Mouse (Mus musculus): Measurements from ENCODE around the gene Fzr1. TPM values are rescaled to one million over a fixed set of nuclear protein-coding genes. Genes with fewer than 3 reads are reported as not detected.

Fzr1 gene
- total RNA-seq, 2 experiments from 2014 or later = 11.9 to 15.4 TPM

DNA sequence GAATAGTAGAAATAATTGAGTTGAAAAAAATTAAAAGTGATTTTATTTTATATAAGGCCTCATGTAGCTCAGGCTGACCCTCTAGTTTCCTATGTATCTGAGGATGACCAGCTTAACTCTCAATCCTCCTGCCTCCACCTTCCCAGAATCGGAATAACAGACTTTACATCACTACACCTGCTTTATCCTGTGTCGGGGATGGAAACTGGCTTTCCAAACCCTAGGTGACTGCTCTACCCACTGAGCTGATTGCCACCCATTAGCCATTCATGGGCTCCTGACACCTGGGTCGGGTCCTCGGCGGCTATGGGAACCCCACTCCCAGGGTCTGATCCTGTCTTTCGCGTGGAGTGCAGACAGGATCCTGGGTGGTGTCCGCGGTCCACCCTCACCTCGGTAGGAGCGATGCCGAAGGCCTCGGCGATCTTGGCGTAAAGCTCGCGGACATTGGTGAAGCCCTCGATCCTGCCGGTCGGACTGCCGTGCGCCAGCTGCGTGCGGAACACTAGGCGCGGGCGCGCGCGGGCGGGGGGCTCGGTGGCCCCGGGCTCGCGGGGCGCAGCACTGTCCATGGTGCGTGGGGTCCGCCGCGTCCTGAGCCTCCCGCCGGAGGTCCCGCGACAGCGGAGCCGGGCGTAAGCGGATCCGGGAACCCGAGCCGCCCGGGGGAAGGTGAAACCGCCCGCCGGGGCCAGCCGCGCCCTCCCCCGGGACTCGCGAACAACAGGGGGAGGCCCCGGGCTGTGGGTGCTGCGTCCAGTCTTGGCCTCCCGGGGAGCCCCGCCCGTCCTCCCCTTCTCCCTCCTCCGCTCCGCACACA is 35.4 kb downstream of the Fzr1 start, which contains the start of gene Gipc3:
TSS of gene Gipc3 (minus strand) at position 581 of the 820 bp plus-strand sequence.
- DNase-seq = no peak
- intact Hi-C loops (cut with DNase I; ENCODE audit: low total_unique reads) = no loop called here

DNA sequence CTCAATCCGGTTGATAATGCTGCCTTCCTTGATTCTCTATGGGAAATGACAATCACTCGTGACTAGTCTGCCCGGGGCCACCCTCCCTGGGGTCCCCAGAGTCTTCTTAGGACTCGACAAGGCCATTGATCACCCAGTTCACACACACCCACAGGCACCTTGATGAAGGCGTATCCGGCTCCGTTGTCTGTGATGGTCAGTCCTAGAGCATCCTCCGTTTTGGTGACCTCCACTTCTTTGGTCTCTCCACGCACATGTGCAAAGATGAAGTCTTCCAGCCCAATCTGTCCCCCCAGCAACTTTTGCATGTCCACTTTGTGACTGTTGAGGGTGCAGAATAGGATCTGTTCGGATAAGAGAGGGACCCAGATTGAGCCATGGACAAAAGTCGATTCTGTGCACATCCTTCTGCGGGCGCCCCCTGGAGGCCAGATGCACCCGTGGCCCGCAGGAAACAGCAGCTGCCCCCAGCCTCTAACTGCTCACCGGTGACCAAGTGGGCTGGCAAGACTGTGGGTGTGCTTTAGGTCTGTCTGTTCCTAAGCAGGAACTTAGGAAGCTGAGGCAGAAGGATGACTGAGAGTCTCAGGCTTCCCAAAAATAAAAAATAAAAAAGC is 36.9 kb downstream of the Fzr1 start:
- intact Hi-C loops (cut with DNase I; ENCODE audit: low total_unique reads) = no loop called here
- peak; percentile 73 for DNase-seq

- intact Hi-C loops (cut with DNase I; ENCODE audit: low total_unique reads) = no loop called here
- DNase-seq = no peak
Measured at GRCm38 (mm10) chr10:81340551-81341332, 37.6 kb downstream of the Fzr1 start.

- no peak for DNase-seq
- intact Hi-C loops (cut with DNase I; ENCODE audit: low total_unique reads) = no loop called here
Measured at GRCm38 (mm10) chr10:81336558-81336957, 41.8 kb downstream of the Fzr1 start.

- intact Hi-C loops (cut with DNase I; ENCODE audit: low total_unique reads) = no loop called here
- DNase-seq = peak; percentile 47
Measured at GRCm38 (mm10) chr10:81335393-81336340, 42.6 kb downstream of the Fzr1 start.

- intact Hi-C loops (cut with DNase I; ENCODE audit: low total_unique reads) = no loop called here
- no peak for DNase-seq
Measured at GRCm38 (mm10) chr10:81334324-81334723, 44.0 kb downstream of the Fzr1 start.

- intact Hi-C loops (cut with DNase I; ENCODE audit: low total_unique reads) = no loop called here
- no peak for DNase-seq
Measured at GRCm38 (mm10) chr10:81332277-81332676, 46.0 kb downstream of the Fzr1 start.

- intact Hi-C loops (cut with DNase I; ENCODE audit: low total_unique reads) = no loop called here
- DNase-seq = peak; percentile 53
Measured at GRCm38 (mm10) chr10:81330007-81330406, 48.3 kb downstream of the Fzr1 start.

DNA sequence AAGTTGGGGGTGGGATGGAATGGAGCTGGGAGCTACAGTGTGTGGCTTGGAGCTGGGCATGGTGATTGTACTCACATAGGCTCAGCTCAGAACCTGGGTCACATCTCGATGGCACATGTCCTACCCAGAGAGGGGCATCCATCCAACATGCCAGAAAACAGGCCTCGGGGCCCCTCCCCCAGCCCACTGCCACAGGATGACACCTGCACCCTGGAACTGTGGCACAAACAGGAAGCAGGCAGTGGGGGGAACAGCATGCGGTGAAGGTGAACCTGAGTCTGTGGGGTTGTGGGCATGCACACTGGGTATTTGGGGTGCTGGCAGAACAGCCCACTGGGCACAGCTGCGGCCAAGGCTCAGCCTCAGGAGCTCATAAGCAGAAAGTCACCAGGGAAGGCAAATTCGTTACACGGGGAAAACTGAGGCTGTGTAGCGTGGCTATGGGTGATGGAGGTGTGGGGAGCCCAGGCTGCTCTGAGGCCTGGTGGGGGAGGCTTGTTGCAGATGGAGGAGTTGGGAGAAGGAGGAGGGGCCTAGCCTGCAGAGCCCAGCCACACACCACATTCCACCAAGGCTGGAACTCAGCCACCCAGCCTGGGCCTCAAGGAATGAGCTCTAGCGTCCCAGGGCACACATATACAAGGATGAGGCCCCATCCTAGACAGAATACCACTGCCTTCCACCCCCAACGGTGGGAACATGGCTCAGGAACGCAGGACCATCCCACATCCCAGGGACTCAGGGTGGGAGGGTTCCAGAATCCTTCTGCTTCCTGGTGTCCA is 48.9 kb downstream of the Fzr1 start:
- DNase-seq = peak; percentile 66
- intact Hi-C loops (cut with DNase I; ENCODE audit: low total_unique reads) = no loop called here

GRCm38 (mm10) chr10:81328386-81328785 is 49.9 kb downstream of the Fzr1 start, which contains the start of gene Tbxa2r:
Gene Tbxa2r (plus strand): TSS chr10:81328731.
- intact Hi-C loops (cut with DNase I; ENCODE audit: low total_unique reads) = no loop called here
- peak; percentile 63 for DNase-seq

- DNase-seq = no peak
- intact Hi-C loops (cut with DNase I; ENCODE audit: low total_unique reads) = no loop called here
Measured at GRCm38 (mm10) chr10:81327959-81328358, 50.4 kb downstream of the Fzr1 start.

DNA sequence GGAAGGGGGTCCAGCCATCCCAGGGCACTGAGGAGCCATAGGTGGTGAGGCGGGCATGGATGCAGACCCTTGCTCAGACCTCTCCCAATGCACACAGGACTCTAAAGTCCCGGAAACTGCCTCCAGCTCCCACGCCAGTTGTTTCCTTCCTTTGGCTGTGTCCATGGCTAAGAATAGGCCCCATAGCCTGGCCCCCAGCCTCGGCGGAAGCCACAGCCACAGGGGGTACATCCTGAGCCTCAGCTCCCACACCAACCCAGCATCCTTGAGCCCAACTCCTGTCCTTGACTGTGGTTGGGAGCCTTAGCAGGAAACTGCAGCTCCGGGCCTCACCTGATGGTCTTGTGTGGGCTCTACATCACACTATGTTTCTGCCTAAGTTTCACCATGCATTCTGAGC is 51.5 kb downstream of the Fzr1 start:
- intact Hi-C loops (cut with DNase I; ENCODE audit: low total_unique reads) = no loop called here
- DNase-seq = peak; percentile 27

DNA sequence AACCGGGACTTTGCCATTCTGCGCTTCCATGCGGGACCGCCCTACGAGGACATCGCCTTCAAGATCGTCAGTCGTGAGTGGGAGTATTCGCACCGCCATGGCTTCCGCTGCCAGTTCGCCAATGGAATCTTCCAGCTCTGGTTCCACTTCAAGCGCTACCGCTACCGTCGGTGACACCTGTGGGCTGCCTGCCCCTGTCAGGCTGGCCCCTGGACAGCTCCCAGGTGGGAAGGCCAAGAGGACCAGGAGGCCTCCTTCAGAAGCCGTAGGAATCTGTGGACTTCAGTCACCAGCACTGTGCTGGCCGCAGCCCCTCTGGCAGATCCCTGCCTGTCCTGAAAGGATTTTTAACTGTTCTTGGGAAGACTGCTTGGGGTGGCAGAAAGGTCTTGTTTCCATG is 52.5 kb downstream of the Fzr1 start:
- intact Hi-C loops (cut with DNase I; ENCODE audit: low total_unique reads) = no loop called here
- DNase-seq = no peak

- intact Hi-C loops (cut with DNase I; ENCODE audit: low total_unique reads) = no loop called here
- DNase-seq = no peak
Measured at GRCm38 (mm10) chr10:81325176-81325575, 53.1 kb downstream of the Fzr1 start.

DNA sequence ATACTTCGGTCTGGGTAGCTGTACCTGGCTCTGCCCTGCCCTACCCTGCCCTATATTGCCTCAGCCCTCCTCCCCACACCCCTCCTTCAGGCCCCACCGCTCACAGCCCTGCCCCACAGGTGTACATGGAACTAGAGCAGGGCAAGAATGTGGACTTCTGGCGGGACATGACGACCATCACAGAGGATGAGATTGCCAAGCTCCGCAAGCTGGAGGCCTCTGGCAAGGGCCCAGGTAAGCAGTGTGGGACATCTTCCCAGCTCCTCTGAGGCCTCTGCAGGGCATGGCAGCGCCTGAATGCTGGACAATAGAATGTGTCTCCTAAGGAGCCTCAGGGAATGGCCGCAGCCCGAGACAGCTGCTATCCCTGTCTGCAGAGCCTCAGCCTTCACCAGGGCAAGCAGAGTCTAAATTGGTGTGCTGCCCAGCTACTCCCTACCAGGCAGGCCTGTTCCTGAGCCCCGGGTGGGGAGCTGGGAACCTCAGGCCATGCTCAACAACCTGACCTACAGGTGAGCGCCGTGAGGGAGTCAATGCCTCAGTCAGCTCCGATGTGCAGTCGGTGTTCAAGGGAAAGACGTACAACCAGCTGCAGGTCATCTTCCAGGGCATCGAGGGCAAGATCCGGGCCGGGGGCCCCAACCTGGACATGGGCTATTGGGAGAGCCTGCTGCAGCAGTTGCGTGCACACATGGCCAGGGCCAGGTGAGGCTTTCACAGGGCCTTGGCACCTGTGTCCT is 54.4 kb downstream of the Fzr1 start:
- DNase-seq = no peak
- intact Hi-C loops (cut with DNase I; ENCODE audit: low total_unique reads) = no loop called here

DNA sequence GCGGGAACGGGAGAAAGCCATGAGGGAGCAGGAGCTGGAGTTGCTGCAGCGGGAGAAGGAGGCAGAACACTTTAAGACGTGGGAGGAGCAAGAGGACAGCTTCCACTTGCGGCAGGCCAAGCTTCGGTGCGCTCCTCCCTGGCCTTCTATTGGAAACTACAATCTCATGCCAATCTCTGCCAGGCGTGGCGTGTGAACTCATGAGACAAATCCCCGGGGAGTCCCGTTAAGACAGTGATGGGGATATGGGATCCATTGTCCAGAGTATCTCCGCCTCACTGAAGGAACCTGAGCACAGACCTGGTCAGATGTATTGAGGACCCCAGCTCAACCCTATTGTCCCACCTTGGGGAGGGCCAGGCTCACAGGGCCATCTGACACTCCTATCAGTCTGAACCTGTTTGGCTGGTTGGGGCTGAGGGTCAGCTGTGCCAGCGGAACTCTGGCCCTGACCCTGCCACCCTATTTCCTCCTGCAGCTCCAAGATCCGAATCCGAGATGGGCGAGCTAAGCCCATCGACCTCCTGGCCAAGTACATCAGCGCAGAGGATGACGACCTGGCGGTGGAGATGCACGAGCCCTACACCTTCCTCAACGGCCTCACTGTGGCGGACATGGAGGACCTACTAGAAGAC is 55.1 kb downstream of the Fzr1 start:
- intact Hi-C loops (cut with DNase I; ENCODE audit: low total_unique reads) = no loop called here
- DNase-seq = no peak

GRCm38 (mm10) chr10:81322444-81322843 is 55.9 kb downstream of the Fzr1 start:
- no peak for DNase-seq
- intact Hi-C loops (cut with DNase I; ENCODE audit: low total_unique reads) = no loop called here
